Mouse (Mus musculus): Measurements from ENCODE around the gene Cgnl1. TPM values are rescaled to one million over a fixed set of nuclear protein-coding genes. Genes with fewer than 3 reads are reported as not detected.

Gene Cgnl1
- 17.5 TPM for polyA plus RNA-seq (2014; fragmentation: Illumina TruSeq; extraction: RNeasy Lipid Tissue Mini Kit (QIAGEN cat#74804))

DNA sequence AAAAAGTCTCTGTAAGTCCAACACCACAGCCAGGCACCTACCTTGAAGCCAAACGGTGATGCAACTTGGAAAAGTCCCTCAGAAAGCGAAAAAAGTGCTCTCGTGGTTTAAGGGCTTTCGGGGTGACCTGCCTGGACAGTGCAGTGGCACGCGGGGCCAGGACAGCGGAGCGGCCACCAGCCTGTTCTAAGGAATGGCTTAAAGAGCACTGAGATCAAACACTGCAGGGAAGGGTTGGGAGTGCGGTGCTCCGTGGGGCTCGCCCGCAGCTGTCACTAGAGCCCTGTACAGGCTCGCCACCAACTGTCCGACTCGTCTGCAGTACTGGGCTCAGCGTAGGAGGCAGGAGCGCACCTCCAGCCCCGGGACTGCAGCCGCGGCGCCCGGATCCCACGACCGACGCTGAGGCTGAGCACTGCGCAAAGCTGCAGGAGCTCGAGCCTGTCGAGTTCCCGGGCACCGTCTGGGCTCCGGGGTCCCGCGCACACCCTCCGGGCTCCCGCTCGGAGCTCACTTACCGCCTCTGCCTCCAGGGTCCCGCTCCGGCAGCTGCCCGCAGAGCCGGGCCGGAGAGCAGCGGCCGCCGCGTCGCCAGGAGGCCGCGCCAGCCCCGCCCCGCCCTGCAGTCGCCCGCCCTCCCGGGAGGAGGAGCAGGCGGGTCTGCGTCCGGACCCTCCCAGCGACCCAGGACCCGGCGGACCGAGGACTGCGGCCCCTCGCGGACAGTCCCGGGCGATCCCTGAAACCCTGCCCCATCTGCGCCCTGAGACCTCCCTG is at the start of gene Cgnl1:
Gene Cgnl1 (minus strand): TSS at position 612 of the 777 bp plus-strand sequence.

DNA sequence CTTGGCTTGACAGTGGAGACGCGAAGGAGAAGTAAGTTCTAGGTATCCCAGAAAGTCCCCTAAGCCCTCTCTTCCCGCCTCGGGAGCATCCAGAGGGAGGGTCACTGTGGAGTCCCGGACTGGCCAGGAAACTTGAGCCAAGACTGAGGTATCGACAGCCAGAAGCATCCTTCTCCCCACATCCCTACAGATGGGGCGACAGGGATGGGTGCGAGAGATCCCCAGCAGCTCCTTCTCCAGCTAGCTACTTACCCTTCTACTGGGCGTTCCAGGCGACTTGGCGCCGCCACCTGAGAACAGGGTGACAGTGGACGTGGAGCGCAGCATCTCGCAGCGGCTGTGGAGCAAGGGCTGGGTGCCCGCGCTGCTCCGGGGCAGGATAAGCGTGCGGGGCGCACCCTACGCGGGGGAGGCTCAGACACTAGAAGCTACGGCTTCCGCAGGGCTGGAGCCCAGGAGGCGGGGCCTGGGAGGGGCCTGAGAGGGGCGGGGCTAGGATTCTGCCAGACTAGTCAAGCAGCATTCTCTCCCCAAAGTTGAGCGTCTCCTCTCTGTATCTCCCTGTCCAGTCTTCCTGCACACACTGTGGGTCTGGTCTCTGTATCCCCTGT is 179.4 kb downstream of the Cgnl1 start, which contains the start of gene Myzap:
Gene Myzap (minus strand): TSS at position 423 of the 611 bp plus-strand sequence.

Other genes with a start within 250 kb of the Cgnl1 start
- gene Myzap, start 179.2 kb downstream of the Cgnl1 start, polyA plus RNA-seq (2014; fragmentation: Illumina TruSeq; extraction: RNeasy Lipid Tissue Mini Kit (QIAGEN cat#74804)), result 3.9 TPM